Mouse (Mus musculus) limb, embryonic 14.5 days (tissue): ENCODE results near the gene Smagp. TPM values are rescaled to one million over a fixed set of nuclear protein-coding genes. Genes with fewer than 3 reads are reported as not detected.
A peak's percentile ranks its signal among the peaks of the same experiment; 100 is the strongest.

Experiments used
- ATAC-seq: fragments of 200-750 bp; cut with Nextera tagmentation; 2 replicates; pipeline ENCODE4 v1.8.0; 2017; ENCODE audit warnings: low read depth, moderate number of reproducible peaks, moderate TSS enrichment; ENCODE audit not compliant: low FRiP score
- DNase-seq: peaks from one replicate; pipeline ENCODE4 v3.0.0-alpha.2; 2015; ENCODE audit warnings: low spot score
- H3K27ac ChIP-seq: fragments of 300-500 bp; sonication (generic); replicated peaks from 2 replicates; pipeline ENCODE4 v1.5.1; 2014; ENCODE audit warnings: low read depth, mild to moderate bottlenecking, low read length, moderate library complexity, mixed read lengths
- H3K27me3 ChIP-seq: fragments of 300-500 bp; sonication (generic); 2 replicates; pipeline ENCODE4 v1.6.1; 2014; ENCODE audit warnings: low read length, mixed read lengths; ENCODE audit not compliant: control insufficient read depth, insufficient read depth
- H3K36me3 ChIP-seq: fragments of 300-500 bp; sonication (generic); 2 replicates; pipeline ENCODE4 v1.6.1; 2014; ENCODE audit warnings: mild to moderate bottlenecking, low read length, moderate library complexity, mixed read lengths; ENCODE audit not compliant: control insufficient read depth, insufficient read depth
- H3K4me1 ChIP-seq: fragments of 300-500 bp; sonication (generic); 2 replicates; pipeline ENCODE4 v1.6.1; 2014; ENCODE audit warnings: antibody characterized with exemption, low read length, mixed read lengths; ENCODE audit not compliant: control insufficient read depth, insufficient read depth
- H3K4me2 ChIP-seq: fragments of 300-500 bp; sonication (generic); replicated peaks from 2 replicates; pipeline ENCODE4 v1.6.1; 2014; ENCODE audit warnings: low read depth, mild to moderate bottlenecking, low read length, moderate library complexity; ENCODE audit not compliant: severe bottlenecking
- H3K4me3 ChIP-seq: fragments of 300-500 bp; sonication (generic); replicated peaks from 2 replicates; pipeline ENCODE4 v1.5.1; 2014; ENCODE audit warnings: low read length
- H3K9ac ChIP-seq: fragments of 300-500 bp; sonication (generic); 2 replicates; pipeline ENCODE4 v1.6.1; 2014; ENCODE audit warnings: mild to moderate bottlenecking, low read depth, low read length, moderate library complexity; ENCODE audit not compliant: severe bottlenecking
- H3K9me3 ChIP-seq: fragments of 300-500 bp; sonication (generic); 2 replicates; pipeline ENCODE4 v1.6.1; 2016; ENCODE audit warnings: low read length; ENCODE audit not compliant: control insufficient read depth
- POLR2A ChIP-seq: fragments of 200-500 bp; IDR thresholded peaks from 2 replicates; pipeline ENCODE4 v1.8.0; 2012; ENCODE audit warnings: inconsistent platforms, mild to moderate bottlenecking, moderate library complexity, borderline replicate concordance; ENCODE audit not compliant: insufficient read depth, insufficient read length; ENCODE audit errors: extremely low read depth
- WGBS: fragments of 180-500 bp; shearing (Covaris S2); extraction: QIAGEN DNeasy Blood & Tissue Kit; methylation state at CpG from one replicate; pipeline ENCODE4 v1.1.7; 2014; 5-methylcytosine and 5-hydroxymethylcytosine counted together
- polyA plus RNA-seq, 2 experiments: library from polyadenylated mRNA; depleted of rRNA in 1 of 2; stranded (reverse) in 1 of 2; unstranded in 1 of 2; fragments of >200 nt; fragmentation: Nextera tagmentation in 1 of 2; extraction: Ambion mirVana in 1 of 2; gene quantifications; 2 replicates each; pipeline versions ENCODE4 v1.2.1 to v1.2.3; 2012 to 2014

The Smagp gene
- polyA plus RNA-seq, 2 experiments = 19.7 to 25.4 TPM

- Histone ChIP-seq H3K4me1 (peaks cover 11% of the 10 kb centered on the region), H3K36me3 (no peaks in the 10 kb centered on the region), H3K4me3 (peak overlapping the region; percentile 75; the same call in 1 of the 2 replicates), H3K4me2 (peak overlapping the region; percentile 97), H3K27me3 (peaks cover 33% of the 10 kb centered on the region), H3K27ac (no peak overlapping the region), H3K9me3 (no peaks in the 10 kb centered on the region), H3K9ac (no peak overlapping the region)
- 14% methylated on average over 21 of the region's 21 CpGs for WGBS
- ATAC-seq (no peak), DNase-seq (no peak)
- no peak for TF ChIP-seq POLR2A
Measured at GRCm38 (mm10) chr15:100600696-100601272, 36.0 kb downstream of the Smagp start.

GRCm38 (mm10) chr15:100600047-100600695 lies 36.6 kb downstream of the Smagp start:
- WGBS = under 1% methylated on average over 32 of the region's 35 CpGs
- Histone ChIP-seq H3K9ac (peak overlapping the region; percentile 90), H3K27ac (no peak overlapping the region), H3K4me3 (peak overlapping the region; percentile 75), H3K9me3 (no peaks in the 10 kb centered on the region), H3K36me3 (no peaks in the 10 kb centered on the region), H3K27me3 (peaks cover 33% of the 10 kb centered on the region), H3K4me1 (peaks cover 11% of the 10 kb centered on the region), H3K4me2 (peak overlapping the region; percentile 97)
- TF ChIP-seq POLR2A = no peak
- DNase-seq (peak; percentile 77), ATAC-seq (peak; percentile 79)

- WGBS = 2% methylated on average over 48 of the region's 76 CpGs
- H3K4me3 ChIP-seq = peak within 1 kb of the TSS; percentile 75
- no peaks in the 10 kb centered on the region for H3K9me3 ChIP-seq
- peak within 1 kb of the TSS; percentile 90 for H3K9ac ChIP-seq
- DNase-seq = no peak
- peak; percentile 53 for ATAC-seq
- H3K27me3 ChIP-seq = peaks cover 33% of the 10 kb centered on the region
- H3K27ac ChIP-seq = 0 out of 2 replicates have a peak within 1 kb of the TSS, but pooled peaks have one; percentile 8
- TF ChIP-seq POLR2A = no peak
- no peaks in the 10 kb centered on the region for H3K36me3 ChIP-seq
- H3K4me2 ChIP-seq = peak within 1 kb of the TSS; percentile 97
- H3K4me1 ChIP-seq = peaks cover 8% of the 10 kb centered on the region; the same call in 1 of the 2 replicates
Measured at GRCm38 (mm10) chr15:100599276-100600046, 37.3 kb downstream of the Smagp start, which contains the start of gene Pou6f1. Gene Pou6f1, minus strand, starts transcription at chr15:100599984.

DNA sequence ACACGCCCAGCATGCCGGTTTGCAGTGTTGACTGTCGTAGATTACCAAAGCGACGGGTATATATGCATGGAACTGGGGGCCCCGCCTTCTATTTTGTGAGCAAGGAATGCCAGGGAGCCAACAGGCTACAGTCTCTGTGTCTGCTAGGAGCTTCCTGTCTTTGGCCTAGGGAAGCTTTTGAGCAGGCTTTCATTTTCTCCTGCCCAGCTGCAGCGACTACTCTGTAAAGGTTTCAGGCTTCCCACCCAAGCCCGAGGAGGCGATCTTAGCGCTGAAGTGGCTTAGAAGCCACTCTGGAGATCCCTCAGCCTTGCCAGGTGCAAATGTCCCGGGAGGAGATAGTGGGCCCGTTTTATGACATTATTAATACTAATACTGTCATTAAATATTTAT lies 37.9 kb downstream of the Smagp start:
- WGBS = 2% methylated on average over 12 of the region's 12 CpGs
- Histone ChIP-seq H3K4me1 (peaks cover 8% of the 10 kb centered on the region; the same call in 1 of the 2 replicates), H3K9ac (peak overlapping the region; percentile 90), H3K27me3 (peaks cover 33% of the 10 kb centered on the region), H3K4me2 (peak overlapping the region; percentile 97), H3K9me3 (no peaks in the 10 kb centered on the region), H3K36me3 (no peaks in the 10 kb centered on the region), H3K27ac (no peak overlapping the region), H3K4me3 (peak overlapping the region; percentile 75)
- DNase-seq (peak; percentile 40), ATAC-seq (no peak)
- TF ChIP-seq POLR2A = no peak

DNA sequence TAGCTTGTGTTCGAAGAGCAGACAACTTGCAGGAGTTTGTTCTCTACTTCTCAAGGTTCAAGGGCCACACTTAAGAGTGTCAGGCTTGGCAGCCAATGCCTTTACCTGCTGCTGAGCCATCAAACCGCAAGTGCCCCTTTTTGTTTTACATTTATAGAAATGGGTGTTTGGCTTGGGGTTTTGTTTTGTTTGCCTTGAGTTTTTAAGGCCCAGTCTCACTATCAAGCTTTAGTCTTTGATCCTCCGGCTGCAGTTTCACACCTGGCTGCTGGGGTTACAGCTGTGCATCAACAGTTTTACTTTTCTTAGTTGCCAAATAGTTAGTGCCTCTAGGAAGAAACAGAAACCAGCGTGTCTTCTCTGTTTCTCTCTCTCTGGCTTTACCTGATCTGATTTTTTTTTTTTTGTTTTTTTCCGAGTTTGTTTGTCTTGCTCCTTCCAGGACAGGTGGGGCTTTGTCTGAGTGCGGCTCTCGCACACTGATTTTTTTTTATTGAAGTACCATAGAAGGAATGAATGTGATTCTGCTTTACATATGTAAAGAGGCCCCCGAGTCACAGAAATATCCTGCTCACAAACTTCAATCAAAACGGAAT lies 38.4 kb downstream of the Smagp start:
- 19% methylated on average over 9 of the region's 9 CpGs for WGBS
- Histone ChIP-seq H3K36me3 (no peaks in the 10 kb centered on the region), H3K4me2 (peak overlapping the region; percentile 97), H3K27ac (no peak overlapping the region), H3K4me3 (peak overlapping the region; percentile 75), H3K27me3 (peaks cover 29% of the 10 kb centered on the region; the same call in 1 of the 2 replicates), H3K9me3 (no peaks in the 10 kb centered on the region), H3K9ac (no peak overlapping the region; the same call in 1 of the 2 replicates), H3K4me1 (peaks cover 8% of the 10 kb centered on the region; the same call in 1 of the 2 replicates)
- ATAC-seq (no peak), DNase-seq (no peak)
- no peak for TF ChIP-seq POLR2A
